Mouse (Mus musculus) lung, adult 2 months (tissue): ENCODE results near the gene Dpf3. TPM values are rescaled to one million over a fixed set of nuclear protein-coding genes. Genes with fewer than 3 reads are reported as not detected.

Experiments used
- DNase-seq: peaks from one replicate; pipeline ENCODE4 v3.0.0; 2022
- H3K4me1 ChIP-seq: fragments of 200-500 bp; 2 replicates; pipeline ENCODE4 v1.6.1; 2011; ENCODE audit warnings: low read length; ENCODE audit not compliant: control insufficient read depth, insufficient read depth
- H3K4me3 ChIP-seq: fragments of 200-500 bp; replicated peaks from 2 replicates; pipeline ENCODE3; 2011; ENCODE audit warnings: low read depth, mild to moderate bottlenecking, control low read depth, low read length; ENCODE audit errors: extremely low read depth
- CTCF ChIP-seq: fragments of 200-500 bp; IDR thresholded peaks from 2 replicates; pipeline ENCODE4 v1.5.1; 2011; ENCODE audit warnings: mild to moderate bottlenecking, low read length, control low read depth; ENCODE audit not compliant: insufficient read depth
- POLR2A ChIP-seq: fragments of 200-500 bp; IDR thresholded peaks from 2 replicates; pipeline ENCODE4 v1.6.1; 2011; ENCODE audit warnings: low read depth, mild to moderate bottlenecking, control low read depth, low read length, borderline replicate concordance; ENCODE audit errors: extremely low read depth
- WGBS: fragments of 180-500 bp; shearing (Covaris S2); methylation state at CpG from one replicate; pipeline ENCODE4 v1.1.7; 2018; 5-methylcytosine and 5-hydroxymethylcytosine counted together
- polyA plus RNA-seq: library from polyadenylated mRNA; depleted of rRNA; stranded (reverse); fragments of >200 nt; gene quantifications from 2 replicates; pipeline ENCODE4 v1.2.3, GENCODE M21; 2012

Gene Dpf3
- polyA plus RNA-seq, 1 experiment: 1.2 TPM

- WGBS: 92% methylated on average over 6 of the region's 6 CpGs
- TF ChIP-seq POLR2A (no peak), CTCF (no peak)
- DNase-seq: no peak
Observed at GRCm38 (mm10) chr12:83235781-83236180, 251.7 kb downstream of the Dpf3 start.

GRCm38 (mm10) chr12:83234981-83235380 is 252.5 kb downstream of the Dpf3 start:
- no peak for TF ChIP-seq CTCF
- no peak for TF ChIP-seq POLR2A
- Histone ChIP-seq H3K4me3 (no peak overlapping the region), H3K4me1 (no peaks in the 10 kb centered on the region)
- DNase-seq: no peak
- 55% methylated on average over 2 of the region's 2 CpGs for WGBS

More at GRCm38 (mm10) chr12:83235781-83236180, 251.7 kb downstream of the Dpf3 start:
- no peaks in the 10 kb centered on the region for H3K4me1 ChIP-seq
- no peak overlapping the region for H3K4me3 ChIP-seq

GRCm38 (mm10) chr12:83233651-83234050 is 253.9 kb downstream of the Dpf3 start:
- H3K4me3 ChIP-seq: no peak overlapping the region
- DNase-seq: no peak
- TF ChIP-seq CTCF (no peak), POLR2A (no peak)
- 46% methylated on average over 7 of the region's 7 CpGs for WGBS
- H3K4me1 ChIP-seq: no peaks in the 10 kb centered on the region

- no peak for DNase-seq
- Histone ChIP-seq H3K4me3 (no peak overlapping the region), H3K4me1 (no peaks in the 10 kb centered on the region)
- TF ChIP-seq CTCF (no peak), POLR2A (no peak)
- WGBS: 50% methylated on average over 5 of the region's 5 CpGs
Observed at GRCm38 (mm10) chr12:83232916-83233315, 254.6 kb downstream of the Dpf3 start.

- H3K4me1 ChIP-seq: no peaks in the 10 kb centered on the region
- 64% methylated on average over 4 of the region's 4 CpGs for WGBS
- no peak for DNase-seq
- TF ChIP-seq CTCF (no peak), POLR2A (no peak)
- H3K4me3 ChIP-seq: no peak overlapping the region
Observed at GRCm38 (mm10) chr12:83231258-83231657, 256.3 kb downstream of the Dpf3 start.

- DNase-seq: no peak
- Histone ChIP-seq H3K4me3 (no peak overlapping the region), H3K4me1 (no peaks in the 10 kb centered on the region)
- 46% methylated on average over 6 of the region's 6 CpGs for WGBS
- TF ChIP-seq CTCF (no peak), POLR2A (no peak)
Observed at GRCm38 (mm10) chr12:83229683-83230082, 257.8 kb downstream of the Dpf3 start.

- no peak for DNase-seq
- H3K4me1 ChIP-seq: no peaks in the 10 kb centered on the region
- no peak overlapping the region for H3K4me3 ChIP-seq
- no peak for TF ChIP-seq POLR2A
- no peak for TF ChIP-seq CTCF
- WGBS: 80% methylated on average over 4 of the region's 4 CpGs
Observed at GRCm38 (mm10) chr12:83227014-83227413, 260.5 kb downstream of the Dpf3 start.

GRCm38 (mm10) chr12:83220964-83221363 is 266.6 kb downstream of the Dpf3 start:
- 40% methylated on average over 7 of the region's 7 CpGs for WGBS
- H3K4me3 ChIP-seq: no peak overlapping the region
- DNase-seq: no peak
- no peaks in the 10 kb centered on the region for H3K4me1 ChIP-seq
- TF ChIP-seq CTCF (no peak), POLR2A (no peak)

GRCm38 (mm10) chr12:83213879-83214341 is 273.6 kb downstream of the Dpf3 start:
- 67% methylated on average over 6 of the region's 6 CpGs for WGBS
- no peak overlapping the region for H3K4me3 ChIP-seq
- no peak for DNase-seq
- no peaks in the 10 kb centered on the region for H3K4me1 ChIP-seq
- TF ChIP-seq POLR2A (no peak), CTCF (no peak)

GRCm38 (mm10) chr12:83211976-83212375 is 275.5 kb downstream of the Dpf3 start:
- WGBS: 71% methylated on average over 2 of the region's 2 CpGs
- DNase-seq: no peak
- Histone ChIP-seq H3K4me1 (no peaks in the 10 kb centered on the region), H3K4me3 (no peak overlapping the region)
- TF ChIP-seq CTCF (no peak), POLR2A (no peak)
